Mouse (Mus musculus) layer of hippocampus, postnatal 25 days (tissue): Measurements from ENCODE around the gene Cenpp. TPM values are rescaled to one million over a fixed set of nuclear protein-coding genes. Genes with fewer than 3 reads are reported as not detected.

Experiments used
- DNase-seq, 2 experiments: peaks; one replicate each; pipeline ENCODE4 v3.0.0; 2022; ENCODE audit warnings: mixed read lengths in 2 of 2, low spot score in 1 of 2; ENCODE audit errors: extremely low spot score in 1 of 2
- total RNA-seq, 2 experiments: library from RNA; stranded (reverse); gene quantifications; 2 replicates each; pipeline ENCODE4 v1.2.3; 2021

The Cenpp gene
- total RNA-seq, 2 experiments from 2014 or later, result 1.2 to 2.1 TPM

GRCm38 (mm10) chr13:49544279-49544678, 108.3 kb downstream of the Cenpp start, which contains the start of gene Aspn:
Aspn (plus strand) TSS chr13:49544443.
- DNase-seq, result no peak

GRCm38 (mm10) chr13:49538693-49539092, 113.9 kb downstream of the Cenpp start:
- DNase-seq, result no peak

- no peak for DNase-seq
Observed at GRCm38 (mm10) chr13:49536946-49537345, 115.6 kb downstream of the Cenpp start.

- no peak for DNase-seq
Observed at GRCm38 (mm10) chr13:49530636-49531035, 121.9 kb downstream of the Cenpp start.

GRCm38 (mm10) chr13:49526235-49526634, 126.3 kb downstream of the Cenpp start:
- DNase-seq, result no peak

GRCm38 (mm10) chr13:49518761-49519160, 133.8 kb downstream of the Cenpp start:
- DNase-seq, result no peak

- DNase-seq, result no peak
Observed at GRCm38 (mm10) chr13:49507176-49507575, 145.4 kb downstream of the Cenpp start.

GRCm38 (mm10) chr13:49505776-49506175, 146.8 kb downstream of the Cenpp start:
- DNase-seq, result no peak

- no peak for DNase-seq
Observed at GRCm38 (mm10) chr13:49504510-49504909, 148.1 kb downstream of the Cenpp start, which contains the start of gene Ecm2. Ecm2 (plus strand) TSS chr13:49504810.

GRCm38 (mm10) chr13:49492376-49493368, 159.9 kb downstream of the Cenpp start, which contains the start of gene Tes3-ps:
Tes3-ps (plus strand) TSS chr13:49493318.
- no peak for DNase-seq

- DNase-seq, result no peak
Observed at GRCm38 (mm10) chr13:49485388-49485787, 167.2 kb downstream of the Cenpp start.

GRCm38 (mm10) chr13:49480551-49480950, 172.0 kb downstream of the Cenpp start:
- no peak for DNase-seq

GRCm38 (mm10) chr13:49480057-49480456, 172.5 kb downstream of the Cenpp start:
- no peak for DNase-seq

GRCm38 (mm10) chr13:49479399-49479798, 173.2 kb downstream of the Cenpp start:
- no peak for DNase-seq

- no peak for DNase-seq
Observed at GRCm38 (mm10) chr13:49478851-49479374, 173.7 kb downstream of the Cenpp start.

- no peak for DNase-seq
Observed at GRCm38 (mm10) chr13:49477887-49478286, 174.7 kb downstream of the Cenpp start.

- no peak for DNase-seq
Observed at GRCm38 (mm10) chr13:49472676-49473005, 179.9 kb downstream of the Cenpp start.

GRCm38 (mm10) chr13:49471981-49472675, 180.5 kb downstream of the Cenpp start:
- DNase-seq, result no peak

- no peak for DNase-seq
Observed at GRCm38 (mm10) chr13:49470806-49471205, 181.8 kb downstream of the Cenpp start.

GRCm38 (mm10) chr13:49470319-49470718, 182.3 kb downstream of the Cenpp start:
- no peak for DNase-seq

GRCm38 (mm10) chr13:49469002-49469401, 183.6 kb downstream of the Cenpp start:
- DNase-seq, result no peak
